Mouse (Mus musculus) myocyte (in vitro differentiated cells): ENCODE data around the gene Cfap100. TPM values are rescaled to one million over a fixed set of nuclear protein-coding genes. Genes with fewer than 3 reads are reported as not detected.

Experiments used
- H3K27me3 ChIP-seq: one replicate; pipeline ENCODE4 v1.6.1; 2011; ENCODE audit not compliant: control insufficient read depth, insufficient read depth, insufficient read length
- H3K36me3 ChIP-seq: one replicate; pipeline ENCODE4 v1.6.1; 2011; ENCODE audit not compliant: control insufficient read depth, insufficient read depth
- H3K4me2 ChIP-seq: one replicate; pipeline ENCODE4 v1.6.1; 2011; ENCODE audit warnings: low read depth, control low read depth
- H3K4me3 ChIP-seq: one replicate; pipeline ENCODE4 v1.5.1; 2011; ENCODE audit warnings: mild to moderate bottlenecking, control low read depth, moderate library complexity
- H3K79me2 ChIP-seq: one replicate; pipeline ENCODE4 v1.6.1; 2011; ENCODE audit not compliant: control insufficient read depth, insufficient read depth
- H3ac ChIP-seq: one replicate; pipeline ENCODE4 v1.6.1; 2011; ENCODE audit not compliant: control insufficient read depth, insufficient read length
- CEBPB ChIP-seq: IDR thresholded peaks from 2 replicates; pipeline ENCODE4 v1.6.1; 2011; ENCODE audit warnings: mild to moderate bottlenecking, moderate library complexity; ENCODE audit not compliant: poor library complexity, insufficient read depth, severe bottlenecking
- E2F4 ChIP-seq: IDR thresholded peaks from one replicate; pipeline ENCODE4 v1.6.1; 2011; ENCODE audit warnings: mild to moderate bottlenecking, control low read depth, moderate library complexity; ENCODE audit not compliant: insufficient read depth
- MAX ChIP-seq: IDR thresholded peaks from one replicate; pipeline ENCODE4 v1.6.1; 2011; ENCODE audit warnings: low read depth, mild to moderate bottlenecking, control low read depth
- MYOD1 ChIP-seq, 3 experiments: IDR thresholded peaks; one replicate each; pipeline ENCODE4 v1.6.1; 2011; ENCODE audit warnings: control low read depth in 2 of 3, low read depth in 2 of 3, mild to moderate bottlenecking in 2 of 3, moderate library complexity in 1 of 3; ENCODE audit not compliant: insufficient read length in 2 of 3, control insufficient read depth in 1 of 3
- MYOG ChIP-seq, 3 experiments: IDR thresholded peaks; one replicate each; pipeline ENCODE4 v1.6.1; 2011; ENCODE audit warnings: control low read depth in 2 of 3, low read depth in 2 of 3, mild to moderate bottlenecking in 2 of 3; ENCODE audit not compliant: insufficient read length in 2 of 3, control insufficient read depth in 1 of 3, insufficient read depth in 1 of 3
- POLR2A ChIP-seq: IDR thresholded peaks from one replicate; pipeline ENCODE4 v1.6.1; 2011; ENCODE audit warnings: low read depth, mild to moderate bottlenecking, control low read depth, moderate library complexity; ENCODE audit not compliant: insufficient read length
- POLR2AphosphoS2 ChIP-seq: IDR thresholded peaks from one replicate; pipeline ENCODE4 v1.6.1; 2011; ENCODE audit warnings: low read depth, control low read depth; ENCODE audit not compliant: insufficient read length
- REST ChIP-seq: IDR thresholded peaks from one replicate; pipeline ENCODE4 v1.6.1; 2011; ENCODE audit warnings: mild to moderate bottlenecking, control low read depth, moderate library complexity; ENCODE audit not compliant: insufficient read depth, insufficient read length
- SRF ChIP-seq: IDR thresholded peaks from one replicate; pipeline ENCODE4 v1.6.1; 2011; ENCODE audit warnings: low read depth; ENCODE audit not compliant: control insufficient read depth, insufficient read length
- TCF12 ChIP-seq: IDR thresholded peaks from one replicate; pipeline ENCODE4 v1.6.1; 2011; ENCODE audit warnings: mild to moderate bottlenecking, control low read depth; ENCODE audit not compliant: poor library complexity, insufficient read depth, severe bottlenecking
- TCF3 ChIP-seq: IDR thresholded peaks from one replicate; pipeline ENCODE4 v1.6.1; 2011; ENCODE audit warnings: low read depth, control low read depth; ENCODE audit not compliant: insufficient read length
- USF1 ChIP-seq: IDR thresholded peaks from one replicate; pipeline ENCODE4 v1.6.1; 2011; ENCODE audit warnings: low read depth, mild to moderate bottlenecking, control low read depth, moderate library complexity
- polyA plus RNA-seq: library from polyadenylated mRNA; unstranded; fragments of >200 nt; fragmentation: generic; extraction: Trizol; gene quantifications from one replicate; pipeline ENCODE4 v1.2.1, GENCODE M21; 2012; ENCODE audit warnings: missing spikeins

The Cfap100 gene
- polyA plus RNA-seq, 1 experiment = 0.02 TPM

GRCm38 (mm10) chr6:90374647-90375046 is 54.0 kb downstream of the Cfap100 start:
- Histone ChIP-seq H3K4me3 (no peak overlapping the region), H3ac (no peak overlapping the region)

GRCm38 (mm10) chr6:90369725-90370553 is 58.7 kb downstream of the Cfap100 start:
- TF ChIP-seq POLR2AphosphoS2 (no peak), MYOD1 (IDR thresholded peaks at IDR 0.05; ENCODE audit: control insufficient read depth in 1 of 3, insufficient read length in 2 of 3, low read depth in 2 of 3) (peak in 1 of 3 experiments; percentile 10), MYOG (IDR thresholded peaks at IDR 0.05; ENCODE audit: control insufficient read depth in 1 of 3, insufficient read depth in 1 of 3, insufficient read length in 2 of 3, low read depth in 2 of 3) (peak in 1 of 3 experiments; percentile 4)
- Histone ChIP-seq H3ac (peak overlapping the region; percentile 86), H3K4me3 (peak overlapping the region; percentile 60), H3K36me3 (peaks cover 19% of the 10 kb centered on the region), H3K4me2 (peak overlapping the region; percentile 85), H3K27me3 (no peaks in the 10 kb centered on the region), H3K79me2 (peaks cover 22% of the 10 kb centered on the region)

More at GRCm38 (mm10) chr6:90374647-90375046, 54.0 kb downstream of the Cfap100 start:
- Histone ChIP-seq H3K79me2 (peaks cover 22% of the 10 kb centered on the region), H3K27me3 (no peaks in the 10 kb centered on the region), H3K36me3 (peaks cover 50% of the 10 kb centered on the region), H3K4me2 (no peak overlapping the region)
- no peak for TF ChIP-seq MYOG (IDR thresholded peaks at IDR 0.05; ENCODE audit: control insufficient read depth in 1 of 3, insufficient read depth in 1 of 3, insufficient read length in 2 of 3, low read depth in 2 of 3)
- TF ChIP-seq E2F4 = no peak
- no peak for TF ChIP-seq SRF
- TF ChIP-seq TCF3 = no peak
- no peak for TF ChIP-seq CEBPB
- TF ChIP-seq USF1 = no peak
- TF ChIP-seq MAX = no peak
- no peak for TF ChIP-seq TCF12
- TF ChIP-seq POLR2A = no peak
- no peak for TF ChIP-seq MYOD1 (IDR thresholded peaks at IDR 0.05; ENCODE audit: control insufficient read depth in 1 of 3, insufficient read length in 2 of 3, low read depth in 2 of 3)
- TF ChIP-seq POLR2AphosphoS2 = no peak
- TF ChIP-seq REST = no peak

GRCm38 (mm10) chr6:90368976-90369724 is 59.4 kb downstream of the Cfap100 start, which contains the start of gene Zxdc:
Gene Zxdc (plus strand): TSS chr6:90369492.
- Histone ChIP-seq H3K36me3 (peaks cover 13% of the 10 kb centered on the region), H3K4me3 (peak within 1 kb of the TSS; percentile 60), H3K79me2 (peaks cover 22% of the 10 kb centered on the region), H3ac (peak within 1 kb of the TSS; percentile 86), H3K27me3 (no peaks in the 10 kb centered on the region), H3K4me2 (peak within 1 kb of the TSS; percentile 85)
- no peak for TF ChIP-seq CEBPB
- peak; percentile 92 for TF ChIP-seq POLR2AphosphoS2
- no peak for TF ChIP-seq E2F4
- TF ChIP-seq REST = no peak
- no peak for TF ChIP-seq MAX
- peak; percentile 95 for TF ChIP-seq POLR2A
- no peak for TF ChIP-seq TCF12
- TF ChIP-seq MYOG (IDR thresholded peaks at IDR 0.05; ENCODE audit: control insufficient read depth in 1 of 3, insufficient read depth in 1 of 3, insufficient read length in 2 of 3, low read depth in 2 of 3) = peak in 1 of 3 experiments; percentile 26
- TF ChIP-seq TCF3 = no peak
- no peak for TF ChIP-seq MYOD1 (IDR thresholded peaks at IDR 0.05; ENCODE audit: control insufficient read depth in 1 of 3, insufficient read length in 2 of 3, low read depth in 2 of 3)
- no peak for TF ChIP-seq USF1
- TF ChIP-seq SRF = no peak

GRCm38 (mm10) chr6:90363301-90363700 is 65.3 kb downstream of the Cfap100 start:
- Histone ChIP-seq H3K36me3 (no peaks in the 10 kb centered on the region), H3ac (no peak overlapping the region), H3K79me2 (no peaks in the 10 kb centered on the region), H3K4me3 (no peak overlapping the region), H3K27me3 (no peaks in the 10 kb centered on the region), H3K4me2 (no peak overlapping the region)
- TF ChIP-seq POLR2AphosphoS2 = no peak
